Comparison of ENCODE assay signal across 8 mouse cellular contexts in genomic region chr16:52451786-52452476, GRCm38 (mm10). TPM values are rescaled to one million over a fixed set of nuclear protein-coding genes. Genes with fewer than 3 reads are reported as not detected.
DNase-seq lines count a peak whose midpoint lies in the region; ATAC-seq and TF ChIP-seq lines count a peak whose summit lies in the region.

No protein-coding gene starts in this region.

- ATAC-seq in embryonic facial prominence, embryonic 12.5 days (ENCODE audit: insufficient number of reproducible peaks, insufficient read depth, low FRiP score, low TSS enrichment), result no peak
- no peak for ATAC-seq in hindbrain, embryonic 16.5 days
- ATAC-seq in liver, embryonic 14.5 days (ENCODE audit: insufficient read depth), result no peak

- peak overlapping the region; percentile 60 for H3K9ac ChIP-seq in embryonic facial prominence, embryonic 12.5 days
- H3K9ac ChIP-seq in hindbrain, embryonic 16.5 days (ENCODE audit: low read depth, low read length), result peak overlapping the region; percentile 77
- H3K9ac ChIP-seq in liver, embryonic 14.5 days (replicated peaks), result peak overlapping the region; percentile 37; the same call in 1 of the 2 replicates

- peaks cover 41% of the 10 kb centered on the region for H3K4me1 ChIP-seq in E14TG2a.4 (replicated peaks; ENCODE audit: low read depth, low read length)
- no peaks in the 10 kb centered on the region; the same call in 1 of the 2 replicates for H3K4me1 ChIP-seq in embryonic facial prominence, embryonic 12.5 days
- H3K4me1 ChIP-seq in hindbrain, embryonic 16.5 days (ENCODE audit: control insufficient read depth, insufficient read depth, low read depth, low read length), result peaks cover 9% of the 10 kb centered on the region
- H3K4me1 ChIP-seq in liver, embryonic 14.5 days (replicated peaks; ENCODE audit: control insufficient read depth in 2 of 2, insufficient read depth in 2 of 2, low read length in 1 of 2), result no peaks in the 10 kb centered on the region
- 0 out of 2 replicates have a peak, but pooled peaks cover 7% of the 10 kb centered on the region for H3K4me1 ChIP-seq in olfactory bulb, adult 2 months (ENCODE audit: control insufficient read depth, insufficient read depth, low read length)

- no peaks in the 10 kb centered on the region for H3K36me3 ChIP-seq in E14TG2a.4 (ENCODE audit: insufficient read depth, low read length)
- no peaks in the 10 kb centered on the region for H3K36me3 ChIP-seq in embryonic facial prominence, embryonic 12.5 days
- H3K36me3 ChIP-seq in hindbrain, embryonic 16.5 days (ENCODE audit: control insufficient read depth, insufficient read depth, low read length), result no peaks in the 10 kb centered on the region
- no peaks in the 10 kb centered on the region for H3K36me3 ChIP-seq in liver, embryonic 14.5 days (replicated peaks; ENCODE audit: control insufficient read depth, insufficient read depth, low read depth)

- TF ChIP-seq CTCF in E14TG2a.4 (conservative IDR thresholded peaks at IDR 0.05; ENCODE audit: low read length), result no peak
- no peak for TF ChIP-seq CTCF in liver, embryonic 14.5 days (IDR thresholded peaks at IDR 0.05; ENCODE audit: low read depth)
- TF ChIP-seq CTCF in olfactory bulb, adult 2 months (IDR thresholded peaks at IDR 0.05; ENCODE audit: insufficient read depth, low read depth, low read length), result no peak

- H3K4me3 ChIP-seq in E14TG2a.4 (replicated peaks; ENCODE audit: low read length), result peak overlapping the region; percentile 78
- peak overlapping the region; percentile 67 for H3K4me3 ChIP-seq in embryonic facial prominence, embryonic 12.5 days
- H3K4me3 ChIP-seq in hindbrain, embryonic 16.5 days (ENCODE audit: low read length), result peak overlapping the region; percentile 70
- H3K4me3 ChIP-seq in liver, embryonic 14.5 days (ENCODE audit: insufficient read depth in 1 of 2, low read depth in 2 of 2, low read length in 2 of 2), result peak overlapping the region; percentile 58 to 64
- peak overlapping the region; percentile 59 for H3K4me3 ChIP-seq in olfactory bulb, adult 2 months (ENCODE audit: insufficient read depth, low read depth, low read length)

- H3K4me2 ChIP-seq in embryonic facial prominence, embryonic 12.5 days (replicated peaks), result peak overlapping the region; percentile 75
- H3K4me2 ChIP-seq in hindbrain, embryonic 16.5 days (ENCODE audit: low read length), result peak overlapping the region; percentile 84
- H3K4me2 ChIP-seq in liver, embryonic 14.5 days (ENCODE audit: low read depth), result peak overlapping the region; percentile 62

- WGBS in embryonic facial prominence, embryonic 12.5 days, result under 1% methylated on average over 23 of the region's 23 CpGs
- under 1% methylated on average over 23 of the region's 23 CpGs for WGBS in hindbrain, embryonic 16.5 days
- 2% methylated on average over 23 of the region's 23 CpGs for WGBS in liver, embryonic 14.5 days (ENCODE audit: insufficient replicate concordance)
- 2% methylated on average over 23 of the region's 23 CpGs for WGBS in olfactory bulb, adult 2 months

- H3K27ac ChIP-seq in embryonic facial prominence, embryonic 12.5 days, result 0 out of 2 replicates have a peak overlapping the region, but pooled peaks have one; percentile 41
- peak overlapping the region; percentile 79 for H3K27ac ChIP-seq in hindbrain, embryonic 16.5 days (ENCODE audit: low read depth, low read length)
- H3K27ac ChIP-seq in liver, embryonic 14.5 days, result no peak overlapping the region
- no peak overlapping the region for H3K27ac ChIP-seq in olfactory bulb, adult 2 months (ENCODE audit: insufficient read depth, low read depth, low read length)

- no peak for TF ChIP-seq POLR2A in olfactory bulb, adult 2 months (IDR thresholded peaks at IDR 0.05; ENCODE audit: insufficient read depth, low read depth, low read length)

- H3K27me3 ChIP-seq in E14TG2a.4 (ENCODE audit: insufficient read depth, low read length), result peaks cover 63% of the 10 kb centered on the region
- no peaks in the 10 kb centered on the region for H3K27me3 ChIP-seq in embryonic facial prominence, embryonic 12.5 days
- no peaks in the 10 kb centered on the region for H3K27me3 ChIP-seq in hindbrain, embryonic 16.5 days (replicated peaks; ENCODE audit: control insufficient read depth, insufficient read depth, low read length)
- peaks cover 31% of the 10 kb centered on the region for H3K27me3 ChIP-seq in liver, embryonic 14.5 days (ENCODE audit: control insufficient read depth, insufficient read depth, low read length)

- no peak for TF ChIP-seq EP300 in liver, embryonic 14.5 days (IDR thresholded peaks at IDR 0.05; ENCODE audit: low read depth)

- no peaks in the 10 kb centered on the region for H3K9me3 ChIP-seq in E14TG2a.4 (ENCODE audit: low read length)
- no peaks in the 10 kb centered on the region for H3K9me3 ChIP-seq in embryonic facial prominence, embryonic 12.5 days
- H3K9me3 ChIP-seq in hindbrain, embryonic 16.5 days (ENCODE audit: control insufficient read depth, low read length), result no peaks in the 10 kb centered on the region
- H3K9me3 ChIP-seq in liver, embryonic 14.5 days (ENCODE audit: control insufficient read depth, low read length), result no peaks in the 10 kb centered on the region

- DNase-seq in kidney, adult 9 months, result peak; percentile 15
- DNase-seq in kidney, adult 8-10 months, result no peak
- no peak for DNase-seq in liver, embryonic 14.5 days (ENCODE audit: low read depth in 3 of 3, low spot score in 3 of 3)
- no peak for DNase-seq in left cerebral cortex, adult 11 months (ENCODE audit: low spot score)

RNA-seq across cellular contexts. Expression of gene Alcam, which starts 1.9 kb away (rescaled TPM):
- 22.0 and 25.6 TPM in 2 replicates for polyA plus RNA-seq in embryonic facial prominence, embryonic 12.5 days (2016; fragmentation: Nextera tagmentation; extraction: Ambion mirVana)
- 40.2 and 40.7 TPM in 2 replicates for polyA plus RNA-seq in hindbrain, embryonic 16.5 days (2015; fragmentation: Nextera tagmentation; extraction: Ambion mirVana)
- polyA plus RNA-seq in liver, embryonic 14.5 days (2012; rRNA removed), result 5.7 and 7.3 TPM in 2 replicates
- 7.5 and 8.1 TPM in 2 replicates for polyA plus RNA-seq in liver, embryonic 14.5 days (2014; fragmentation: Nextera tagmentation; extraction: Ambion mirVana)
- not detected in 2 replicates for polyA plus RNA-seq in olfactory bulb, adult 2 months (2012; ENCODE audit: insufficient read depth, insufficient read length, low replicate concordance, missing spikeins)

Comparison
In these comparisons a context has a peak if more than half of its experiments do, and no peak if none do; other contexts are left out.
1. H3K27ac ChIP-seq: peak in embryonic facial prominence, embryonic 12.5 days (single experiment) and hindbrain, embryonic 16.5 days (single experiment); none in liver, embryonic 14.5 days (single experiment) and olfactory bulb, adult 2 months (single experiment).
2. Peak in every context shown above with its lines, with median percentiles within 50 percentile points of each other: H3K4me3 ChIP-seq, H3K4me2 ChIP-seq and H3K9ac ChIP-seq.